Mouse (Mus musculus): ENCODE results near the gene Rbfox2.
"Not testable (repeated sequence)": the region's sequence is repeated elsewhere in the genome, so short reads cannot be mapped to it uniquely, and the experiment has no call there.

Gene Rbfox2

DNA sequence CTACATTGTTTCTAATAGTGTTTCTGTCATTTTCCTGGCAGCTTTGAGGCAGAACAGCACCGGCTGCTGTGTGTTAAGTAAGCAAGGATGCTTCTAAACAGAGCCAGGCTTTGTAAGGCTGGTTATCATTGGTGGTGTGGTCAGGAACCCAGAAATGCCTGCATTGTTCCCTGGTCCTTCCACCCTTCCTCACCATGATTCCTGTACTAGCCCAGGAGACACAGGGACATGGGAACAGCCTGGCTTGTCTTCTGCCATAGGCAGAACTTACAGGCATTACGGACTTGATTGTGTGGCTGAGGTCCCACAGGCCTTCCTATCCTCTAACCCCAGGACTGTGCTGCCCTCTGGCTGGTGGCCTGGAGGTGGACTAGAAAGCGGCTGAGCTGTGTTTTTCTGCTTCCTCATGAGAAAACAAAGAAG, 238.4 kb downstream of the Rbfox2 start:
- DNase-seq (ENCODE audit: low spot score): peak; percentile 63

DNA sequence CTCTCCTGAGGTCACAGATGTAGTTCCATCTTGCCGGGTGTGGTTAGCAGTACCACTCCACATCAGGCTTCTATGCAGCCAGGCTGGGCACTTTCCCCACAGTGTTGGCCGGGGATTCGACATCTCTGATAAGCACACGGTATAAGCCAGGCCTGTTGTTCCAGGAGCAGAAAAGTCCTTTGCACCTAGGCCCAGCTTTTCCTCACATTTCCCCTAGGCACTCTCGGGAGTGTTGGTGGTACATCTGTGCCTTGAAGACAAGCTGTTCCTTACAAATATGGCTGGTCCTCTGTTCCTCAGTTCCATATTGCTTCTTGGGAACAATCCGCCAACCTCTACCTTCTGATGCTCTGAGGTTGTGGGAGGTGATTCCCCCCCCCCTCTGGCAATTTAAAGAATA, 240.6 kb downstream of the Rbfox2 start:
- no peak for DNase-seq (ENCODE audit: low spot score)

DNA sequence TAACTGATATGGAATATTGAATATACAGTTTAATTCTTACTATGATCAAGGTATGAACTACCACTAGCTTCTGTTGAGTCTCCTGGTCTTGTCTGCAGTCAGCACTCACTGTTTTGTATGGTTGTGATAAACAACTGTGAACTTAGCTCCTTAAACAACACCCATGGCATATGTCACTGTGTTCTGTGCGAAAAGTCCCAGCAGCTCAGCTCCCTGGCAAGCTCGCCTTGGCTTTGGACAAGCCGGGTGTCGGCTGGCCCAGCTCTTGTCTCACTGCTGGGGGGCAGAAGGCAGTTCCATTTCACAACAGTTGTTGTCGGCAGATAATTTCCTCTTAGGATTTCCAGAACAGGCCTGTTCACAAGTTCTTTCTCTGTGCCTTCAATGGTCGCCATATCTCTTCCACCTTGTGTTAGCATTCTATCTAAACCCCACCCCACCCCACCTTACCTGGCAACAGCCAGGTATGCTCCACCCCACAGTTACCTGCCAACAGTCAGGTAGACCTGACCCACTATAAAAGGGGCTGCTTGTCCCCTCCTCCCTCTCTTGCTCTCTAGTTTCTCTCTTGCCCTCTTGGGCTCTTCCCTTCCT, 241.4 kb downstream of the Rbfox2 start:
- no peak for DNase-seq (ENCODE audit: low spot score)

DNA sequence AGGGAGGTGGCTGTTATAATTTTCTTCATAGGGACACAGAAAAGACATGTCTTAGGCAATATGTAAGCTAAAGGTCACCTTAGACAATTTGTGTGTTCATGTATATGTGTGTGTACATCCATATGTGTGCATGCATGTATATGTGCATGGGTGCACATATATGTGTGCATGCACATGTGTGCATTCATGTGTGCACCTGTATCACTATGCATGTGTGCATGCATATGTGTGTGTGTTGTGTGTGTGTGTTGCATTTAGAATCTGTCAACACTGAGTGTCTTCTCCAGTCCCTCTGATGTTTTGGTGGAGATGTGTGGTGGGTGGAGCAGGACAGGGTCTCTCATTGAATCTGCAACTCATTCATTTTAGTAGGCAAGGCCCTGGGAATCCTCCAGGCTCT, 244.1 kb downstream of the Rbfox2 start:
- no peak for DNase-seq (ENCODE audit: low spot score)

DNA sequence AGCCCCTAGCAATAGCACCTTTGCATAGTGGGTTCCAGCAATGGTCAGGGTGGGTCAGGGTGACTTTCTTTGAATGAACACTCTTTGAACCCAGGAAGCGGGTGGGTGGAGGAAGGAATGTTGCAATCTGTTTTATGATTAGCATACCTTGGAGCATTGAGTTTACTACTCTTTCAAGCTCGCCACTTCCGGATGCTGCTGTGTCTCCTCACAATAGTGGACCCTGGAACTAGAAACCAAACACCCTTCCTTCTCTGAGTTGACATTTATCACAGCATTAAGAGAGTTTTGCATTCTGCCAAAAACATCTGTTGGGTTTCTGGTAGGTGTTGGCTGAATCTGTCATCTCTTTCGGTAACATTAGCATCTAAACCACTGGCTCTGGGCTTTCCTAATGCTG, 247.4 kb downstream of the Rbfox2 start:
- not testable (repeated sequence) for DNase-seq (ENCODE audit: low spot score)

DNA sequence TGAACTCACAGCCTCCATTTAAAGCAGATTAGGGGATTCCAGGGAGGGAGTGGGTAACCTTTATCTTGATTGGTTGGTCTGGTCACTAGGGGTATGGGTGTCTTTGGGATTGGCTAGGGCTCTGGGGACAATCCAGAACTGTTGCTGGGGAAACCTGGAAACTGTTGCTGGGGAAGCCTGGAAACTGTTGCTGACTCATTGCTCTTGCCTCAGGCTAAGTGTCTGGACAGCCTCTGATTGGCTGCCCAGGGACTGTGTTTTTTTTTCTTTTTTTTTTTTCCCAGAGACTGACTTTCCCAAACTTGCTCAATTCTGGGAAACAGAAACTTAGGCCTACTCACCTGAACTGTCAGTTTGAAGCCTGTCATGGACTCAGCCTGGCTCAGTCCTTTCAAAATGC, 248.2 kb downstream of the Rbfox2 start:
- DNase-seq (ENCODE audit: low spot score): peak; percentile 35

DNA sequence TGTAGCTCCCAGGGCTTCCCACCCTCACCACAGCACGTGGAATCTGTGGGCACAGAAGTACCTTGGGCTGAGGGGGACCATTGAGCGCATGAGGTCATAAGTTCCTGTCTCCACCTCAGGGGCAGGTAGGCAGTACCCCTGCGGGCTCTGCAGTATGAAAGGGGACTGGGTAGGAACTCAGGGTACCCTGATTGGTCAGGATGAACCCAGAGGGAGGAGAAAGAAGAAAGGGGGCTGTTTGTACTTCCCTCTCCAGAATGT, 250.1 kb downstream of the Rbfox2 start:
- no peak for DNase-seq (ENCODE audit: low spot score)

DNA sequence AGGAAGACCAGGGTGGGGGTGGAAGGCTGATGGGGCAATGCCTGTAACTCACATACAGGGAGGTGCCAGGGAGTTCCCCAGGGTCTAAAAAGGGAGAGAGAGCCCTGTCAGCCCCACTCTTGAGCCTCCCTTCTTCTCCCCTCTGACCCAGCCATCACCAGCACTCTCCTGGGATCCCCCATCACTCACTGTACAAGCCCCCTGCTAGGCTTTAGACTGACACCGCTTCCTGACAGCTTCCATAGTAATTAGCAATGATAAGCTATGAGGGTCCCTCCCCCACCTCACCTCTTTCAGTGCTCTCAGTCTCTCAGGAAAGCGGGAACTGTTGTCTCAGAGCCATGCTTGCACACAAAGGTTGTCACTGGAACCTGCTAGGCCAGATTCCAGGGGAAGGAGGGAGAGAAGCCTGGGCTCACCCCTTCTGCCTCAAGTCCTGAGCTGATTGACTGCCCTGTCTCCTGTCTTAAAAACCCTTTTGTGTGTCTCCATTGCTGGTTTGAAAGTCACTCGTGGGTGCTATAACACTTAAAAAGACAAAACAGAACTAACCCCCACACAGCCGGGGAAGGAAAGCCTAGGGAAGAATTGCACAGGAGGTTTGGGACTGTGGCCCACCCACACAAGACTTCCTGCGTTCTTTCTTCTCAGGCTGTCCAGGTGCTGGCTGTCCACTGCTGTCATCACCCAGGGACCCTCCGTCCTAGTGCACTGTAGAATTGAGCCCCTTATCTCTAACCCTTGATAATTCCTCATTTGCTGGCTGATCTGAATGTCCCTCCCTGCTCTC, 250.6 kb downstream of the Rbfox2 start:
- DNase-seq (ENCODE audit: low spot score): no peak

DNA sequence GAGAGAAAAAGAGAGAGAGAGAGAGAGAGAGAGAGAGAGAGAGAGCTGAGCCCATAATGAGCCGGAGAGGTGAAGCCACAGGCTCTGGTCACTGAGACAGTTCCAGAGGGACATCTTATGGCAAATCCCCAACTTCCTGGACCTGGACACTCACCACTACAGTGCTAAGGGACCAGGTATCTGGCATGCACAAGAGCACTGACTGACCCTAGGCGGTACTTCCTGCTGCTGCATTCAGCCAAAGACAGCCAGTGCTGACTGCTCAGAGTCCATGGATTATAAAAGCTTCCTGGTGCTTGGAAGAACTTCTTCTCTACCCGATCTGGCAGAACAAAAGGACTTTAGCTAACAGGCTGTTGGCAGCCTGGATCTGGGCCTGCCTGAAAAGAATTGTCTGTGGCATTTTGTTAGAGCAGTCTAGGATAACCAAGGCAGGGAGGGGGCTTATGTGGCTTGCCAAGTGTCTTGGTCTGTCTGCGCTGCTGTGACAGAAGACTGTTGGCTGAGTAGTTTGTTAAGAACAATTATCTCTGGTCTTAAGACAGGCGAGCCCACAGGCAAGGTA, 252.1 kb downstream of the Rbfox2 start:
- DNase-seq (ENCODE audit: low spot score): no peak

DNA sequence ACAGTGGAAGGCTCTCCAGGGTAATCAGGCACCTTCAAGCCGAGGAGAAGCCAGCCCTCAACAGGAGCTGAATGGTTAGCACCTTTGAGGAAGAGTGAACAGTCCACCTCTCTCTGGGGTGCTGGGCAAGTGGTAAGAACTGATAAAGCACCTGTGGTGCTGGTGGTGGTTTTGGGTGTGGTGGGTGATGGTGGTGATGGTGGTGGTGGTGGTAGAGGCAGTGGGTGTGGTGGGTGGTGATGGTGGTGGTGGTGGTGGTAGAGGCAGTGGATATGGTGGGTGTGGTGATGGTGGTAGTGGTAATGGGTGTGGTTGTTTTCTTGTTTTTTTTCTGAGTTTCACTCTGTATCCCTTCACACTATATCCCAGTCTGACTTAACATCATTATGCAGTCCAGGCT, 253.8 kb downstream of the Rbfox2 start:
- no peak for DNase-seq (ENCODE audit: low spot score)

DNA sequence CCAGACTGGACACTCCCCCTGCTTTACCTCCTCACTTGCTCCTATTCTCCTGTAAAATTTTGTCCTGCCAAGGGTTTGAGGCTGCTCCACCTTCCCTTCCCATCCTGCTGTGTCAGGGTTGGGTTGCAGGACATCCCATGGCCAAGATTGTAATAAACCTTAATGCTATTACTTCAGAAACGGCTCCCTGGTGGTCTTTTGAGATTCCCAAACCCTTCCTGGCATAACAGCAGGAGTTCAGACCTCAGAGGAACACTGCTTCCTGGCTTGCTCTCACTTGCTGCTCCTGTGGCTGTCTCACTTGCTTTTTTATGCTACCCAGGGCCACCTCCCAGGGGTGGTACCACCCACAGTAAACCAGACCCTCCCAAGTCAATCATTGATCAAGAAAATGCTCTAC, 254.6 kb downstream of the Rbfox2 start:
- DNase-seq (ENCODE audit: low spot score): no peak

DNA sequence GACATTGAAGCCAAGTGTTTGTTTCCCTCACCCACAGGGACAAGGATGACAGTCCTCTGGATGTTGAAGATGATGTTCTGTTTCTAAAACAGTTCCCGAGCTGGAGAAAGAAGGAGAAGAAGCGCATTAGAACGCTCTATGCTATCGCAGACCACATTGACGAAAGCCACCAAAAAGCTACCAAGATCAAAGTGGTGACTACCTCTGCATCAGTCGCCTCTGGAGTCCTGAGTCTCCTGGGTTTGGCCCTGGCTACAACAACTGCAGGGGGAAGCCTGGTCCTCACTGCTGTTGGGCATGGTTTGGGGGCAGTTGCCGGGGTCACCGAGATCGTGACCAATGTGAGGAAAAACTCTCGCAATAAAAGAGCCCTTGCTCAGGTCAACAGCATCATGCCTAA, 256.2 kb downstream of the Rbfox2 start, which contains the start of gene Mb:
Gene Mb, minus strand, starts transcription at position 101 of the 400 bp plus-strand sequence.
- DNase-seq (ENCODE audit: low spot score): no peak

DNA sequence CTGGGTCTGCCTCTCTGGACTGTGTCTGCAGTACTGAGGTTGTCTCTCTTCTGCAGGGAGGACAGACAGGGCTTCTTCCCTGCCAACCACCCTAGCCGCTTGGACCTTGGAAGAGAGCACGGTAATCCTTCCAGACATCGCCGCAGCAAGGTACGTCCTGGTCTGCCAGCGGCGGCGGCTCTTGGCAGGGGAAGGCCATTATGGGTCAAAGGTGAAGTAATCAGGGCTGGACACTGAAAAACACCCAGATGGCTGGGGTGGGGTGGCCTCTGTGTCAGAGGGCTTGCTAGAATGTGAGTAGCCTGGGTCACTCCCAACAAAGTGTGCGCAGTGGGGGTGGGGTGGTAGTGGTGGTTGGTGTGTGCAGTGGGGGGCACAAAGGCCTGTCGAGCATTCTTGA, 261.2 kb downstream of the Rbfox2 start:
- DNase-seq (ENCODE audit: low spot score): no peak

DNA sequence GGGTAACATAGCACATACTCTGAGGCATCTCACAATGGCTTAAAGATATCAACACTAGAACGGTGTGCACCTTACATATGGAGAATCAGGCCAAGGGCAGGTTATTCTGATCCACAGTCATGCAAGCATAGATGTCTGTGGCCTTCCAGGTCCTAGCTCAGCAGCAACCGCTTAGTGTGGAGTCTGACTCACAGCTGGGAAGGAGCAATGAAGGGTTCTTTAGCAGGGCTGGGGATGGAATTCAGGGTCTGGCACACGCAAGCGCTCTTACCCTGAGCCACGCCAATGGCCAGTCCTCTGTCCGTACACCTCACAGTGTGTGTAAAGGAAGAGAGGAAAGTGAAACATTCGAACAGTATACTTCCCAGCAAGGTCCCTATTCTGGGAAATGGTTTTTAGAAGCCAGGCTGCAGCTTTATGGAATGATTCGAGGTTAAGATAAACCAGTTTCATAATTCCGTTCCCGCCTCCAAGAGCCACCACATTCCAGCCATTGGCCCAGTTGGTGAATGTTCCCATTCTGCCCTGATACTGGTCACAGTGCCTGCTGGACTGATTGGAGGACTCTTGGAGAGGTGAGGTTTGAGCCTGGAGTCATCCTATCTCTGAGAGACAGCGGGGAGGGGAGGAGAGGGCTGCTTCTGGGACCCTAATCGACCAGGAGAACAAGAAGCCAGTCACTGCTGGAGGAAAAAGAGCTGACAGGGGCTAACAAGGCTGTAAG, 262.0 kb downstream of the Rbfox2 start, which contains the start of gene Apol6:
Gene Apol6, plus strand, starts transcription at position 133 of the 724 bp plus-strand sequence.
- DNase-seq (ENCODE audit: low spot score): no peak

DNA sequence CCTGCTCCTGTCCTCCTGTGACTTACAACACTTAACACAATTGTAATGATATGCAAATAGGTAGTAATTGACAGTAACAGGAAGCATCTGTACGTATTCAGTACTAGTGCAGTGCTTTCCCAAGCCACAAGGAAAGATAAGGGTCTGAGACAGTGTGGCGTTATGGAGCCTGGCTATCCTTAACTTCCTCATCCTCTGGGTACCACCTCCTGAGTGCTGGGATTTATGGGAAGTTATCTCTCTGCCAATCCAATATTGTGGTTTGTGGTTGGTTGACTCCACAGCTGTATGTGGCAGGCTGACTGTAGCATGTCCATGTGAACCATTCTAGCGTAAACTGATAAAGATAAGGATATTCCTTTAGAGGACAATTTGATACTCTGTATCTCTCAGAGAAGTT, 266.0 kb downstream of the Rbfox2 start:
- peak; percentile 58 for DNase-seq (ENCODE audit: low spot score)

DNA sequence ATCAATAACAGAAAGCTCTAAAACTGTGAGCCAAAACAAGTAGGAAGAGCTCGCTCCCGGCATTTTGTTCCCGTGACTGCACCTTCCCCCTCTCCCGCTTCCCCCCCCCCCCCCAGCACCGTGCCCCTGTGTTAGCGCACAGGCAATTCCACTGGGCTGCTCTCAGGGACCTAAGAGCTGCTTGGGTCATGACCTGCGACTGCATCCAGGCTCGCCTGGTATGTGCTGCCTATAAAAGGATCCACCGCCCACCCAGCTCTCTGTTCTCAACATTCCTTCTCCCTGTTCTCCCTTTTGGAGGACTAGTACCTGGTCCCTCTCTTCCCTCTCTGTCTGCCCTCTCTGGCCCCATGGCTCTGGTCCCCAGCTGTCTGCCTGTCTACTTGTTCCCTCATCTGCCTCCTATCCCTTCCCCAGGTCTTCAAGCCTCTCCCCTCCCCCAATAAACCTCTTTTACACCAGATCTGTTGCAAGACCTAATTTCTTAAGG, 267.5 kb downstream of the Rbfox2 start:
- no peak for DNase-seq (ENCODE audit: low spot score)

DNA sequence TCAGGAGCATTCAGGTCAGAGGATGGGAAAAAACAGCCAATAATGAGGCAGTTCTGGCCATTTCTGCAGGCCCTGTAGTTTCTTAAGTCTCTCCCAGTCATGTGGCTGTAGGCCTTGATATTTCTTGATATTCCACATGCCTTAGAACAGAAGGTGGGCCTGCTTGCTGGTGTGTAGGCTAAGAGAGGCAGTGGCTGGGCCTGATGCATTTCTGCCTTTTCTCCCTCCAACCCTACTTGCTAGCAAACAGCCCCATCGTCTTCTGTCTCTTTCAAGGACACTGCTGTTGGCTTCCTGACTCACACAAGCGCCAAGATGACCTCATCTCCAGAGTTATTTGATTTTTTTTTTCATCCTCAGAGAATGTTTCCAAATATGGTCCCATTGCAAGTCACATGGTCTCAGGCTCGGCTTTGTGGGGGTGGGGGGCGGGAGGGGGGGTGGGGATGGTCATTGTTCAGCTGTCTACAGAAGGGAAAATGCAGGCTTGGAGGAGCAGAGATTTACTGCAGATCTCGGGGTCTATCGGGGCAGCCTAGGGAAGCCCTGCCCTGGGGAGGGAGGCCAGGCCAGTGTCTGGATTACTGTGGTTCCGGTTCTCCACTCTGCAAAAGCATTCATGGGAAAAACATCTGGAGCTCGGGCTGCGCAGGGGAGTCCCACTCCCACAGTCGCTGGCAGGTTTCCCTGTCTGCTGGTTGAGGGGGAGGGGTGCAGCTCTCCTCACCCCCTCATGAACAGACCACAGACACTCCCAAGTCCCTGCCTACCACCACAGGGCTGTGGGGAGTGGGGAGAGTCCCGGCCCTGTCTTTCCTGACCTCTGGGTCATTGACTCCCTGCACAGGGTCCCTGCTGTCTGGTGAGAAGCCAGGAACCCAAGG, 269.3 kb downstream of the Rbfox2 start:
- peak; percentile 92 for DNase-seq (ENCODE audit: low spot score)

DNA sequence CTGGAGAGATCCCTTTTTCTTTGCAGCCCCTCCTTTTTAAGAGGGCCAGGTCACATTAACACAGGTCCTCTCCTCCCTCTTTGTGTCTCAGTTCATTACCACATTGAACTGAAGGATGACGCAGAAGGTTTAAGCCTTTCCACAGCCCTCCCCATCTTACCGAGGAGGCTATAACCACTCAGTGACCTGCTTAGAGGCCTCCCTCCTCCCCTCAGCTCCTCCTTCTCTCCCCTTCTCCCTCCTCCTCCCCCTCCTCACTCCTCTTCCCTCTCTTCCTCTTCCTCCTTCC, 269.9 kb downstream of the Rbfox2 start:
- DNase-seq (ENCODE audit: low spot score): no peak

DNA sequence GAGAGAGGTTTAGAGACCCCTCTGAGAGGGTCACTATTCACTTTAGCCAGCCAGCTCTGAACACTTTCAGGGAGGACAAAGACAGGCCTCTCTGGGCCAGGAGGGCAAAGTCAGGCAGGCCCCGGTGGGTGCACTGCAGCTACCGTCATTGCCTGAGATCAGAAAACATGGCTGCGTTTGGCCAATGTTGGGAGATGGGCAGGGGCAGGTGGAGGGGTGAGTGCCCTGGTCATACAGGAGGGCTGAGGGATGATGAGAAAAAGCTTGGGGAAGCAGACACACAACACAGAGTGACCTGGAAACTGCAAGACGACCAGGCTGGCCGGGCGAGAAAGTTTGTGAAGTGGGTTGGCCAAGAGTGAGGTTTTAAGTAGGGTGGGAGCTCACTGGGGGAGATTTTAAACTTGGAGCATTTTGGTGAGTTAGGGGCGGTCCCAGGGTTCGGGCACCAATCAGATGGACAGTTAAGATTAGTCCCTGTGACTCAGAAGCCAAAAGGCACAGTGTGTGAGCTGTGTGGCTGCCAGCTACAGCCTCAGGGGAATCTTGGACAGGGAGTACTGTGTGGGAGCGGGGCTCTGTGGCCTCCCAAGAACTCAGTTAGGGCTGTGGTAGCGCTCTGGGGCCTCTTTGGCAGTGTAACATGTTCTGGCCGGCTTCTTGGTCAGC, 270.4 kb downstream of the Rbfox2 start:
- peak; percentile 88 for DNase-seq (ENCODE audit: low spot score)

DNA sequence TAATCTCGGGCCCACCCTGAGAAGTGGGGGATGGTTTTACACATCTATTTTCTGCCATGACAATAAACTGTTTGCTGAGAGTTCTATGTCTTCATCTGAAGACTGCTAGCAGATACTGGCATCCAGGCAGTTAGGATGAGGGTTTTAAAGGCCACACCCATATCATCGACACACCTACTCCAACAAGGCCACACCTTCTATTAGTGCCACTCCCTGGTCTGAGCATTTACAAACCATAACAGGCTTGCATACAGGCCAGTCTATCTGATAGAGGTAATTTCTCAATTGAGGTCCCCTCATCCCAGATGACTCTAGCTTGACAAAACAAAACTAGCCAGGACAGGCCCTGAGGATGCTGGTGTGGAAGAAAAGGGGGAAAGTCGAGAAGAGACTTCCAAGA, 271.2 kb downstream of the Rbfox2 start:
- DNase-seq (ENCODE audit: low spot score): no peak

DNA sequence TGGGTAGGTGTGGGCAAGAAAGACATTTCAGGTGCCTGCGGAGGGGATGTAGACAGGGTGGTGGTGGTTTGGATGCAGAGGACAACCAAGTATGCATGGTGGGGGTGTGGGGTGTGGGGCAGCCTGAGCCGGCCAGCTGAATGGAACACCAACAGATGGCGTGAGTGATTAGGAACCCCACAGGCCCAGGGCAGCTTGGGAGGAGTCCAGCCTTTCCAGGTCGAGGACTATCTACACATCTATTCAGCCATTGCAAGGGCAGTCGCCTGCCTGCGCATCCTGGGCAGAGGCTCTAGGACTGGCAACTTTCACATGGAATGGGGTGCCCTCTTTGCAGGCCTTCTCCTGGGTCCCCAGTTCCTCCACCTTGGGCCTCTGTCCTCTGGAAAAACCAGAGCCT, 272.3 kb downstream of the Rbfox2 start:
- no peak for DNase-seq (ENCODE audit: low spot score)
